Mouse (Mus musculus) MEL (cell line): ENCODE data around the gene Sorcs2. TPM values are rescaled to one million over a fixed set of nuclear protein-coding genes. Genes with fewer than 3 reads are reported as not detected.

ENCODE experiments used
- DNase-seq: peaks from one replicate; pipeline ENCODE4 v3.0.0; 2011; ENCODE audit warnings: low read depth, low spot score
- H3K27ac ChIP-seq: 2 replicates; pipeline ENCODE4 v1.5.1; 2012; ENCODE audit warnings: low read depth, mild to moderate bottlenecking, control low read depth, low read length, moderate library complexity; ENCODE audit not compliant: control insufficient read depth
- H3K27me3 ChIP-seq, 2 experiments: fragments of 150-350 bp in 1 of 2; sonication (generic) in 1 of 2; 2 replicates each; pipeline ENCODE4 v1.6.1; 2012; ENCODE audit warnings: low read length in 2 of 2, mild to moderate bottlenecking in 2 of 2, improper control_type of control experiment in 1 of 2, moderate library complexity in 1 of 2; ENCODE audit not compliant: insufficient read depth in 2 of 2, control insufficient read depth in 1 of 2
- H3K36me3 ChIP-seq, 2 experiments: 2 replicates each; pipeline ENCODE4 v1.6.1; 2012 to 2014; ENCODE audit warnings: low read length in 2 of 2, improper control_type of control experiment in 1 of 2, inconsistent platforms in 1 of 2, mild to moderate bottlenecking in 1 of 2; ENCODE audit not compliant: insufficient read depth in 2 of 2, control insufficient read depth in 1 of 2
- H3K4me1 ChIP-seq, 2 experiments: fragments of 150-350 bp in 1 of 2; sonication (generic) in 1 of 2; 2 replicates each; pipeline ENCODE4 v1.6.1; 2012; ENCODE audit warnings: low read length in 2 of 2, improper control_type of control experiment in 1 of 2, mild to moderate bottlenecking in 1 of 2; ENCODE audit not compliant: insufficient read depth in 2 of 2, control insufficient read depth in 1 of 2
- H3K4me3 ChIP-seq, 2 experiments: fragments of 150-350 bp in 1 of 2; sonication (generic) in 1 of 2; 2 replicates each; pipeline ENCODE4 v1.5.1; 2012; ENCODE audit warnings: low read depth in 2 of 2, low read length in 2 of 2, mild to moderate bottlenecking in 2 of 2, moderate library complexity in 2 of 2, control low read depth in 1 of 2, improper control_type of control experiment in 1 of 2; ENCODE audit not compliant: control insufficient read depth in 1 of 2, insufficient read depth in 1 of 2
- H3K79me2 ChIP-seq: 2 replicates; pipeline ENCODE4 v1.6.1; 2012; ENCODE audit warnings: mild to moderate bottlenecking, low read length, moderate library complexity; ENCODE audit not compliant: control insufficient read depth, poor library complexity, insufficient read depth
- H3K9ac ChIP-seq: 2 replicates; pipeline ENCODE4 v1.6.1; 2012; ENCODE audit warnings: low read depth, mild to moderate bottlenecking, control low read depth, low read length, moderate library complexity; ENCODE audit not compliant: control insufficient read depth, poor library complexity, severe bottlenecking
- H3K9me3 ChIP-seq: fragments of 150-350 bp; sonication (generic); replicated peaks from 2 replicates; pipeline ENCODE4 v1.6.1; 2012; ENCODE audit warnings: mild to moderate bottlenecking, low read length, improper control_type of control experiment, moderate library complexity; ENCODE audit not compliant: insufficient read depth
- BHLHE40 ChIP-seq: IDR thresholded peaks from 2 replicates; pipeline ENCODE4 v1.6.1; 2012; ENCODE audit warnings: low read depth, mild to moderate bottlenecking, inconsistent platforms, low read length, improper control_type of control experiment, borderline replicate concordance
- CHD1 ChIP-seq: IDR thresholded peaks from 2 replicates; pipeline ENCODE4 v1.6.1; 2012; ENCODE audit warnings: low read depth, mild to moderate bottlenecking, inconsistent platforms, low read length, improper control_type of control experiment
- CHD2 ChIP-seq: IDR thresholded peaks from 2 replicates; pipeline ENCODE4 v1.6.1; 2011; ENCODE audit warnings: low read length, improper control_type of control experiment
- ELF1 ChIP-seq: IDR thresholded peaks from 2 replicates; pipeline ENCODE4 v1.6.1; 2014; ENCODE audit warnings: low read depth, mild to moderate bottlenecking, inconsistent platforms, low read length, improper control_type of control experiment, moderate library complexity
- GABPA ChIP-seq: IDR thresholded peaks from 2 replicates; pipeline ENCODE4 v1.6.1; 2012; ENCODE audit warnings: low read depth, mild to moderate bottlenecking, inconsistent platforms, low read length, improper control_type of control experiment, moderate library complexity
- HCFC1 ChIP-seq: IDR thresholded peaks from 2 replicates; pipeline ENCODE4 v1.6.1; 2012; ENCODE audit warnings: low read depth, mild to moderate bottlenecking, inconsistent platforms, low read length, improper control_type of control experiment, moderate library complexity
- JUND ChIP-seq: IDR thresholded peaks from 2 replicates; pipeline ENCODE4 v1.6.1; 2011; ENCODE audit warnings: low read depth, mild to moderate bottlenecking, improper control_type of control experiment, low read length
- MAFK ChIP-seq: IDR thresholded peaks from 2 replicates; pipeline ENCODE4 v1.6.1; 2011; ENCODE audit warnings: low read depth, mild to moderate bottlenecking, low read length, improper control_type of control experiment, borderline replicate concordance
- MAX ChIP-seq: IDR thresholded peaks from 2 replicates; pipeline ENCODE4 v1.6.1; 2011; ENCODE audit warnings: low read length, improper control_type of control experiment
- MXI1 ChIP-seq: IDR thresholded peaks from 2 replicates; pipeline ENCODE4 v1.6.1; 2011; ENCODE audit warnings: mild to moderate bottlenecking, low read depth, low read length, improper control_type of control experiment
- MYB ChIP-seq: IDR thresholded peaks from 2 replicates; pipeline ENCODE4 v1.6.1; 2011; ENCODE audit warnings: mild to moderate bottlenecking, low read depth, low read length, improper control_type of control experiment
- NELFE ChIP-seq: IDR thresholded peaks from 2 replicates; pipeline ENCODE4 v1.6.1; 2011; ENCODE audit warnings: low read depth, low read length, improper control_type of control experiment
- NRF1 ChIP-seq: IDR thresholded peaks from 2 replicates; pipeline ENCODE4 v1.6.1; 2014; ENCODE audit warnings: low read depth, mild to moderate bottlenecking, inconsistent platforms, low read length, improper control_type of control experiment, moderate library complexity; ENCODE audit not compliant: poor library complexity, insufficient read depth, severe bottlenecking
- POLR2A ChIP-seq, 2 experiments: IDR thresholded peaks; 2 replicates each; pipeline ENCODE4 v1.6.1; 2011 to 2012; ENCODE audit warnings: low read length in 2 of 2, mild to moderate bottlenecking in 2 of 2, control low read depth in 1 of 2, improper control_type of control experiment in 1 of 2, low read depth in 1 of 2, moderate library complexity in 1 of 2; ENCODE audit not compliant: control insufficient read depth in 1 of 2, insufficient read depth in 1 of 2, poor library complexity in 1 of 2
- RAD21 ChIP-seq: IDR thresholded peaks from 2 replicates; pipeline ENCODE4 v1.6.1; 2011; ENCODE audit warnings: mild to moderate bottlenecking, low read depth, low read length, improper control_type of control experiment
- RCOR1 ChIP-seq: IDR thresholded peaks from 2 replicates; pipeline ENCODE4 v1.6.1; 2012; ENCODE audit warnings: low read depth, mild to moderate bottlenecking, inconsistent platforms, low read length, improper control_type of control experiment
- SMC3 ChIP-seq: IDR thresholded peaks from 2 replicates; pipeline ENCODE4 v1.6.1; 2011; ENCODE audit warnings: low read depth, low read length, improper control_type of control experiment
- TAL1 ChIP-seq: IDR thresholded peaks from 2 replicates; pipeline ENCODE4 v1.6.1; 2012; ENCODE audit warnings: mild to moderate bottlenecking, inconsistent platforms, low read length, moderate library complexity, mixed read lengths
- TBP ChIP-seq: IDR thresholded peaks from 2 replicates; pipeline ENCODE4 v1.8.0; 2011; ENCODE audit warnings: low read depth, low read length, improper control_type of control experiment
- TCF12 ChIP-seq: IDR thresholded peaks from 2 replicates; pipeline ENCODE4 v1.6.1; 2014; ENCODE audit warnings: low read depth, mild to moderate bottlenecking, inconsistent platforms, low read length, improper control_type of control experiment, moderate library complexity
- UBTF ChIP-seq: IDR thresholded peaks from 2 replicates; pipeline ENCODE4 v1.6.1; 2012; ENCODE audit warnings: low read depth, mild to moderate bottlenecking, inconsistent platforms, low read length, improper control_type of control experiment, moderate library complexity, borderline replicate concordance; ENCODE audit not compliant: insufficient read depth
- USF1 ChIP-seq: IDR thresholded peaks from 2 replicates; pipeline ENCODE4 v1.6.1; 2014; ENCODE audit warnings: low read depth, mild to moderate bottlenecking, inconsistent platforms, low read length, improper control_type of control experiment, moderate library complexity
- ZC3H11A ChIP-seq: IDR thresholded peaks from 2 replicates; pipeline ENCODE4 v1.6.1; 2012; ENCODE audit warnings: low read depth, mild to moderate bottlenecking, inconsistent platforms, low read length, improper control_type of control experiment
- ZKSCAN1 ChIP-seq: IDR thresholded peaks from 2 replicates; pipeline ENCODE4 v1.6.1; 2012; ENCODE audit warnings: low read depth, mild to moderate bottlenecking, inconsistent platforms, low read length, improper control_type of control experiment, moderate library complexity
- ZMIZ1 ChIP-seq: IDR thresholded peaks from 2 replicates; pipeline ENCODE4 v1.6.1; 2012; ENCODE audit warnings: low read depth, mild to moderate bottlenecking, inconsistent platforms, low read length, improper control_type of control experiment, moderate library complexity
- ZNF384 ChIP-seq: IDR thresholded peaks from 2 replicates; pipeline ENCODE4 v1.6.1; 2012; ENCODE audit warnings: low read depth, mild to moderate bottlenecking, inconsistent platforms, low read length, improper control_type of control experiment
- polyA plus RNA-seq, 2 experiments: library from polyadenylated mRNA; stranded (reverse) in 1 of 2; unstranded in 1 of 2; fragments of >175 nt in 1 of 2; fragments of >200 nt in 1 of 2; gene quantifications; 2 replicates each; pipeline versions ENCODE4 v1.2.1 to v1.2.4; 2012; ENCODE audit warnings: low replicate concordance in 2 of 2, low read depth in 1 of 2; ENCODE audit not compliant: insufficient read length in 2 of 2, insufficient read depth in 1 of 2, missing spikeins in 1 of 2
- total RNA-seq: library from RNA; depleted of rRNA; stranded (reverse); fragments of 300-350 nt; gene quantifications from 2 replicates; pipeline ENCODE4 v1.2.3, GENCODE M21; 2012

Gene Sorcs2
- total and polyA plus RNA-seq, 3 experiments: not detected

DNA sequence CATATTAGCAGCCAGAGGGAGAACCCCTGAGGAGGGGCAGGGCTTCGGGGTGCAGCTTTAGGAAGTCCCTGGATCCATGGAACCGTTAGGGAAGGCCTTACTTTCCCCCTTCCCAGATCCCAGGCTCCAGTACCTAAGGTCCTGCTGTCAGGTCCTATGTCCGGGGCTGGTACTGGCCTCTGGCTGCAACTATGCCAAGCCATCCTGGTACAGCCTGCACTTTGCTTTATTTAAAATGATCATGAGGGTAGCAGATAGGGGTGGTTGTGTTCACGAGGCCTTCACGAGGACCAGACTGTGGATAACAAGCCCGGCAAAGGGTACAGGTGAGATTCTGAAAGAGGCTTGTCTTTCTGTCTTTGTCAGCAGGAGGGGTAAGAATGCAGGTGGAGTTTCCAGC, 285.2 kb downstream of the Sorcs2 start:
- Histone ChIP-seq H3K27me3 (no peaks in the 10 kb centered on the region), H3K4me1 (no peaks in the 10 kb centered on the region), H3K79me2 (no peaks in the 10 kb centered on the region), H3K36me3 (no peaks in the 10 kb centered on the region), H3K9ac (no peak overlapping the region), H3K27ac (no peak overlapping the region), H3K4me3 (no peak overlapping the region), H3K9me3 (no peaks in the 10 kb centered on the region)
- DNase-seq: no peak
- TF ChIP-seq MYB (no peak), CHD1 (no peak), SMC3 (no peak), ZC3H11A (no peak)

DNA sequence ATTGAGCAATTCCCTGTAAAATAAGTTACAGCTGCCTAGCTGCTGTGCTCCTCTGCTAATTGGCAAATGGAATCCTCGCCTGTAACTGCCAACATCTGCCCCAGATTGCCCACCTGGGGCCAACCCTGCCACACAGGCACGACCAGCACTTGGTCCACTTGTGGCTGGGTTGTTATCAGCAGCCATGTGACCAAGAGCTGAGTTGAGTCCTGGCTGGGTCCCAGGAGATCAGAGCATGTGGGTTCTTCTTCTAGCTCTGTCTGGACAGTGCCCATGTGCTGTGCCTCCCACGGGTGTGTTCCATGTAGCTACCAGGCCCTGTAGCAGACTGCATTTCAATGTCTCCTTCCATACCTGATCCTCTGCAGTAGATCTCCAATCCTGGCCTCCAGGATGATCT, 286.4 kb downstream of the Sorcs2 start:
- no peak for DNase-seq
- TF ChIP-seq RAD21 (no peak), ZMIZ1 (no peak), POLR2A (IDR thresholded peaks at IDR 0.05; ENCODE audit: control insufficient read depth in 1 of 2, insufficient read depth in 1 of 2, low read depth in 1 of 2, low read length in 2 of 2, poor library complexity in 1 of 2) (no peak), ELF1 (no peak), TAL1 (no peak), USF1 (no peak)
- no peaks in the 10 kb centered on the region for H3K27me3 ChIP-seq

DNA sequence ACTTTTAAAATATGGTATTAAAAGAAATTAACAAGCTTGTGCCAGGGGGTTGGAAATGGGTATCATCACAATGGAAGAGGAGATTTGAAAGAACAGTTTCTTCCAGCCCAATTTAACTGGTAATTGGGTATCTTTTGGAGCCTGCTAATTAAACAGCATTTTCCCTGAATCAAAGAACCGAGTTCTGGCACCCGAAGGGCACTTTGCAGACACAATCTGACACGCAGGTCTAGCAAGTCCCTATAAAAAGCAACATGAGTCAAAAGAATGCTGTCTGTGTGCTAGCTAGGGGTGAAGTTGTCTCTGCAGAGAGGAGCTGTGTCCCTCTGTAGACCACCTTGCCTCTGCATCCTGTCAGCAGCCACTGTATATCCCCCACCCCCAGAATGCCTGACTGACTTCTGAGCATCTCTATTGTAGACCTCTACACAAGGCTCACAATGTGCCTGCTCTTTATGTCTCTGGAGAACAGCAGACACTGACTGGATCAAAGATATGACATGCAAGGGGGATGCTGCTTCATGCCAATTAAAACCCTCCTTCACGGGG, 289.5 kb downstream of the Sorcs2 start:
- no peak for TF ChIP-seq MYB
- TF ChIP-seq BHLHE40: no peak
- no peak for TF ChIP-seq MXI1
- no peak for TF ChIP-seq ZNF384
- no peak for TF ChIP-seq ZKSCAN1
- no peak for TF ChIP-seq TBP
- TF ChIP-seq MAX: no peak
- TF ChIP-seq NELFE: no peak
- no peak for TF ChIP-seq NRF1
- TF ChIP-seq JUND: no peak
- TF ChIP-seq USF1: no peak
- TF ChIP-seq UBTF: no peak
- no peak for TF ChIP-seq RCOR1
- no peak for TF ChIP-seq SMC3
- TF ChIP-seq CHD2: no peak
- TF ChIP-seq MAFK: no peak
- TF ChIP-seq TCF12: no peak
- no peak for TF ChIP-seq HCFC1
- no peak for TF ChIP-seq GABPA
- Histone ChIP-seq H3K27me3 (no peaks in the 10 kb centered on the region), H3K9me3 (no peaks in the 10 kb centered on the region), H3K4me3 (no peak overlapping the region), H3K4me1 (no peaks in the 10 kb centered on the region), H3K9ac (no peak overlapping the region), H3K79me2 (no peaks in the 10 kb centered on the region), H3K27ac (no peak overlapping the region), H3K36me3 (no peaks in the 10 kb centered on the region)
- DNase-seq: no peak

More for the DNA sequence above, 286.4 kb downstream of the Sorcs2 start:
- Histone ChIP-seq H3K9me3 (no peaks in the 10 kb centered on the region), H3K27ac (no peak overlapping the region), H3K9ac (no peak overlapping the region), H3K4me1 (no peaks in the 10 kb centered on the region), H3K79me2 (no peaks in the 10 kb centered on the region), H3K36me3 (no peaks in the 10 kb centered on the region), H3K4me3 (no peak overlapping the region)
